Mouse (Mus musculus) intestine, embryonic 14.5 days (tissue): ENCODE results near the gene Adgrf1. TPM values are rescaled to one million over a fixed set of nuclear protein-coding genes. Genes with fewer than 3 reads are reported as not detected.
A peak's percentile ranks its signal among the peaks of the same experiment; 100 is the strongest.

Source experiments
- ATAC-seq: fragments of 200-750 bp; cut with Nextera tagmentation; replicated peaks from 2 replicates; pipeline ENCODE4 v1.8.0; 2017; ENCODE audit warnings: low read depth, moderate number of reproducible peaks, moderate TSS enrichment, moderate library complexity; ENCODE audit not compliant: low FRiP score, low TSS enrichment
- DNase-seq: peaks from one replicate; pipeline ENCODE4 v3.0.0-alpha.2; 2018; ENCODE audit warnings: low spot score
- H3K27ac ChIP-seq: fragments of 300-500 bp; sonication (generic); 2 replicates; pipeline ENCODE4 v1.5.1; 2014; ENCODE audit warnings: low read depth, mild to moderate bottlenecking, control low read depth
- H3K27me3 ChIP-seq: fragments of 300-500 bp; sonication (generic); replicated peaks from 2 replicates; pipeline ENCODE4 v1.6.1; 2014; ENCODE audit warnings: low read length, control low read depth; ENCODE audit not compliant: control insufficient read depth, insufficient read depth
- H3K36me3 ChIP-seq: fragments of 300-500 bp; sonication (generic); 2 replicates; pipeline ENCODE4 v1.6.1; 2014; ENCODE audit warnings: low read length, control low read depth; ENCODE audit not compliant: control insufficient read depth, insufficient read depth
- H3K4me1 ChIP-seq: fragments of 300-500 bp; sonication (generic); replicated peaks from 2 replicates; pipeline ENCODE4 v1.6.1; 2014; ENCODE audit warnings: low read length, control low read depth, mixed read lengths; ENCODE audit not compliant: control insufficient read depth, insufficient read depth
- H3K4me2 ChIP-seq: fragments of 300-500 bp; sonication (generic); 2 replicates; pipeline ENCODE4 v1.6.1; 2014; ENCODE audit warnings: low read length
- H3K4me3 ChIP-seq: fragments of 300-500 bp; sonication (generic); 2 replicates; pipeline ENCODE4 v1.5.1; 2014; ENCODE audit warnings: low read depth, low read length, control low read depth, mixed read lengths
- H3K9ac ChIP-seq: fragments of 300-500 bp; sonication (generic); 2 replicates; pipeline ENCODE4 v1.6.1; 2014; ENCODE audit warnings: mild to moderate bottlenecking, low read length
- H3K9me3 ChIP-seq: fragments of 300-500 bp; sonication (generic); 2 replicates; pipeline ENCODE4 v1.6.1; 2016; ENCODE audit warnings: low read length, control low read depth; ENCODE audit not compliant: control insufficient read depth
- WGBS: fragments of 180-500 bp; shearing (Covaris S2); extraction: QIAGEN DNeasy Blood & Tissue Kit; methylation state at CpG from one replicate; pipeline ENCODE4 v1.1.7; 2014; 5-methylcytosine and 5-hydroxymethylcytosine counted together
- polyA plus RNA-seq: library from polyadenylated mRNA; unstranded; fragments of >200 nt; fragmentation: Nextera tagmentation; extraction: Ambion mirVana; gene quantifications from 2 replicates; pipeline ENCODE4 v1.2.1, GENCODE M21; 2014

The Adgrf1 gene
- polyA plus RNA-seq, result 0.14 TPM in 1 of 2 replicates, not detected in the other

DNA sequence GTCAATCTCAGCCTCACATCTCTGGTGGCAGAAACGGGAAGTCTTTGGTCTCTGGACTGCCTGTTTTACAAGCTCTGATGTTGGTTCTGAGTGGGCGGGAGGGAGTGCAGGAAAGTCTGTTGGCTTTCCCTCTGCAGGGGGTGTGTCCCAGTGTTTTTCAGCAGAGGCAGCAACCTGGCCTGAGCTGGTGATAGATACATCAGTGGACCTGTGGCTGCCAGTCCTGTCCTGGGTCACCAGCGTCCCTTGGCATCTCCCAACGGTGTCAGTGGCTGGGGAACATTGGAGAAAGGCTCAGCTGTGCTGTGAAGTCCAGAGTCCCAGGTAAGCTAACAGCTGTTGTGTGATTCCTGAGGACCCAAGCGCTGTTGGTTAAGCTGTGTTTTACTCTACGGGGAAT, at the start of gene Adgrf1:
Gene Adgrf1, plus strand, starts transcription at position 169 of the 400 bp plus-strand sequence.
- Histone ChIP-seq H3K27ac (no peak within 1 kb of the TSS), H3K27me3 (no peaks in the 10 kb centered on the region), H3K4me1 (no peaks in the 10 kb centered on the region), H3K9ac (no peak within 1 kb of the TSS), H3K4me2 (no peak within 1 kb of the TSS), H3K36me3 (no peaks in the 10 kb centered on the region), H3K4me3 (no peak within 1 kb of the TSS), H3K9me3 (no peaks in the 10 kb centered on the region)
- no peak for ATAC-seq
- no peak for DNase-seq
- 42% methylated on average over 6 of the region's 6 CpGs for WGBS

DNA sequence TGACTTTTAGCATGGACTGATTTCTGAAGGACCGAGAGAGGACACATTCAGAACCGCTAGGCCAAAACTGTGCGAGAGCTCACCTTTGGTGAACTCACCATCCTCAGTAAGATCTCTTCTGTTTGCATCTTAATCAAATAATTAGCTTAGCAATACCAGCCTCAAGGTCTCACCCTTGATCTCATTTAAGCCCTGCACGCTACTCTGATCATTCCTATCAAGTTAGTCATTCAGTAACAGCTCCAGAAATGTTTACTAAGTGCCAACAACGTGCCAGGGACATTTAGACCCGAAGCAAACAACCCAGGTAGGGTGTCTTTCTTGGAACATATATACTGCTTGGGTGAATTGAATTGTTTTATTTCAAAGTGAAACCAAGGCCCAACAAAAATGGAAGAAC, 44.0 kb upstream of the Adgrf1 start:
- Histone ChIP-seq H3K4me3 (no peak overlapping the region), H3K9me3 (no peaks in the 10 kb centered on the region), H3K27me3 (no peaks in the 10 kb centered on the region), H3K27ac (no peak overlapping the region), H3K36me3 (no peaks in the 10 kb centered on the region), H3K9ac (no peak overlapping the region), H3K4me2 (no peak overlapping the region), H3K4me1 (no peaks in the 10 kb centered on the region)
- ATAC-seq (no peak), DNase-seq (no peak)
- 80% methylated on average over 6 of the region's 6 CpGs for WGBS

GRCm38 (mm10) chr17:43229621-43230513, 40.3 kb upstream of the Adgrf1 start:
- no peak overlapping the region for H3K9ac ChIP-seq
- no peaks in the 10 kb centered on the region for H3K27me3 ChIP-seq
- H3K36me3 ChIP-seq, result no peaks in the 10 kb centered on the region
- ATAC-seq (peak; percentile 70; the same call in 1 of the 2 replicates), DNase-seq (peak; percentile 81)
- no peak overlapping the region for H3K4me3 ChIP-seq
- 35% methylated on average over 12 of the region's 12 CpGs for WGBS
- H3K4me2 ChIP-seq, result peak overlapping the region; percentile 29
- H3K4me1 ChIP-seq, result 0 out of 2 replicates have a peak, but pooled peaks cover 3% of the 10 kb centered on the region
- H3K27ac ChIP-seq, result no peak overlapping the region
- no peaks in the 10 kb centered on the region for H3K9me3 ChIP-seq

DNA sequence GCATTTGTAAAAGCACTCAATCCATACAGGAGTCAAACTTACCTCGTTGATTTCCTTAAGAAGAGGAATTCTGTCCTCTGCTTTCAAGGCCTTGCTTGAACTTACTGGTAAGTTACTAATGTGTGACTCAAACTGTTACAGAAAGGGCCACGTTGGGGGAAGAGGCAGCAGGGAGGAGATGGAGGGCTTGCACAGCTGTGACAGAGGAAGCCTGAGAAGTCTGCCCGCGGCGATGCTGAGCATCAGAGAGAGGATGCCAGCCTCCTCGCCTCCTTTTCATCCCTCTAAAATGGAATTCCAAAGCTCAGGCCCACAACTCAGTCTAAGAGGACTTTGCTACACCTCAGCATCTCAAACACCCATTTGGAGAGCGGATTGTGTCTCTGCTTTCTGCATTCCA, 39.3 kb upstream of the Adgrf1 start:
- H3K4me3 ChIP-seq, result no peak overlapping the region
- H3K27me3 ChIP-seq, result no peaks in the 10 kb centered on the region
- H3K9ac ChIP-seq, result no peak overlapping the region
- DNase-seq (no peak), ATAC-seq (no peak)
- H3K27ac ChIP-seq, result no peak overlapping the region
- no peaks in the 10 kb centered on the region for H3K9me3 ChIP-seq
- no peak overlapping the region for H3K4me2 ChIP-seq
- H3K4me1 ChIP-seq, result 0 out of 2 replicates have a peak, but pooled peaks cover 3% of the 10 kb centered on the region
- 80% methylated on average over 7 of the region's 7 CpGs for WGBS
- H3K36me3 ChIP-seq, result no peaks in the 10 kb centered on the region

DNA sequence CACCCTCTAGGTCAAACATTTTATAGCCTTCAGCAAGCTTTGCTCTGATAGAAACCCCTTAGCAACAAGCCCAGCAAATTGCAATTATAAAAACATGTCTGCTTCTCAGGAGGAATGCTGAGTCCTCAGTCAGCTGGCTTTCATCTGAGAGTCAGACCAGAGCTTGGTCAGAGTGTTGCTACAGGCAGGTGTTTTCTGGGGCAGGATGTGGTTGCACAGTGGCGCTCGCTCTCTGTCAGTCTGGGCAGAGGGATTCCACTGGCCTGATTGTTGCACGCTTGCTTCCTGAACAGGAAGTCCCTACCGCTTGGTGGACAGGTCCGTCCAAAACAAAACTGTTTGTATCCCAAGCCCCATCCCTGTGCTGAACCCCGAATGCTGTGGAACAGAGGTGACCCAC, 37.4 kb upstream of the Adgrf1 start:
- peak overlapping the region; percentile 20; the same call in 1 of the 2 replicates for H3K4me2 ChIP-seq
- H3K36me3 ChIP-seq, result no peaks in the 10 kb centered on the region
- ATAC-seq (no peak), DNase-seq (no peak)
- 25% methylated on average over 6 of the region's 6 CpGs for WGBS
- H3K9me3 ChIP-seq, result no peaks in the 10 kb centered on the region
- H3K27ac ChIP-seq, result no peak overlapping the region
- H3K9ac ChIP-seq, result no peak overlapping the region
- no peak overlapping the region for H3K4me3 ChIP-seq
- H3K27me3 ChIP-seq, result no peaks in the 10 kb centered on the region
- 0 out of 2 replicates have a peak, but pooled peaks cover 3% of the 10 kb centered on the region for H3K4me1 ChIP-seq

DNA sequence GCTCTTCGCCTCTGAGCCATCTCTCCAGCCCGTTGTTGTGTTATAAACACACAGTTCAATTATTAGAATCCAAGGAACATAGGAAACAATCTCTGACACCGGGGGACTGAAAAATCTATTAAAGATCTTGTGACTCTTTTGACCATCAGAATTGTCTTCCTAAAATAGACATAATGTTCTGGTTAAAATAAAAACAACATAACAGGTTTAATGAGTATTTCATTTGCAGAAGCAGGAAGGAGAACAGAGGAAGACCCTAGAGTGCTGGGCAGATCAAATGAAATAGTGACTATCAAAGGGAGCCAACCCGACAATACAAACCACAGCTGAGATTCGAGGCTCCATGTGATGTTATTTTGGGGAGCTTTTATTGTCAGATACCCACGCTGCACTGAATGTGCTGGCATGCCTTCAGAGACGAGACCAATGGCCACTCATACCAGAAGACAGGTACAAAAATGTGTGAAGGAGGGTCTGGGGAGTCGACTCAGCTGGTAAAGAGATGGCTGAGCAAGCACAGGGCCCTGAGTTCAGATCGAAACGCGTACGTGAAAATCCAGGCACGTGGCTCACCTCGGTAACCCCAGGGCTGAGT, 33.4 kb upstream of the Adgrf1 start:
- no peak overlapping the region for H3K9ac ChIP-seq
- WGBS, result 68% methylated on average over 14 of the region's 14 CpGs
- ATAC-seq (no peak), DNase-seq (no peak)
- peaks cover 19% of the 10 kb centered on the region for H3K4me1 ChIP-seq
- no peak overlapping the region for H3K4me2 ChIP-seq
- no peak overlapping the region for H3K4me3 ChIP-seq
- H3K36me3 ChIP-seq, result no peaks in the 10 kb centered on the region
- H3K27me3 ChIP-seq, result no peaks in the 10 kb centered on the region
- no peaks in the 10 kb centered on the region for H3K9me3 ChIP-seq
- no peak overlapping the region for H3K27ac ChIP-seq

DNA sequence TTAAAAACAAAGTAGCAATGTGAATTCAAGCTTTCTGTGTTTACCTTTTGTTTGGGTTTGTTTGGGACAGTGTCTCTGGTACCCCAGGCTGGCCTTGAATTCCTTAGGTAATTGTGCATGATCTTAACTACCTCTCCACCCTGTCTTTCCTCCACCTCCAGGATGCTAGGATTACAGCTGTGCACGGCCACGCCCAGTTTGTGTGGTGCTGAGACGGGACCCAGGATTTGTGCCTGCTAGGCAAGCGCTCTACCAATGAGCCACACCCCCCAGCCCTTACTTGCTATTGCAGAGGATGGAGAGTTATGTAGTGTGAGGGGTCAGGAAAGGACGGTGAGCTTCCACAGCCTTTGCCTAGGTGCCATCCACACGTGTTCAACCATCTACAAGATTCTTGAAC, 31.1 kb upstream of the Adgrf1 start:
- no peak overlapping the region for H3K4me3 ChIP-seq
- H3K4me2 ChIP-seq, result no peak overlapping the region
- no peaks in the 10 kb centered on the region for H3K27me3 ChIP-seq
- WGBS, result 77% methylated on average over 6 of the region's 6 CpGs
- no peak overlapping the region for H3K27ac ChIP-seq
- H3K9me3 ChIP-seq, result no peaks in the 10 kb centered on the region
- DNase-seq (no peak), ATAC-seq (no peak)
- no peaks in the 10 kb centered on the region for H3K36me3 ChIP-seq
- H3K4me1 ChIP-seq, result peaks cover 16% of the 10 kb centered on the region
- H3K9ac ChIP-seq, result no peak overlapping the region

- DNase-seq, result peak; percentile 83
- ATAC-seq, result peak; percentile 76
- Histone ChIP-seq H3K36me3 (no peaks in the 10 kb centered on the region), H3K4me2 (no peak overlapping the region), H3K9me3 (no peaks in the 10 kb centered on the region), H3K4me3 (no peak overlapping the region), H3K27me3 (no peaks in the 10 kb centered on the region), H3K27ac (no peak overlapping the region; the same call in 1 of the 2 replicates), H3K9ac (no peak overlapping the region), H3K4me1 (peaks cover 16% of the 10 kb centered on the region)
- 23% methylated on average over 10 of the region's 10 CpGs for WGBS
Measured at GRCm38 (mm10) chr17:43241134-43241533, 29.0 kb upstream of the Adgrf1 start.
